Mouse (Mus musculus) heart, embryonic 12.5 days (tissue): Measurements from ENCODE around the gene Map3k6. TPM values are rescaled to one million over a fixed set of nuclear protein-coding genes. Genes with fewer than 3 reads are reported as not detected.
A peak's percentile ranks its signal among the peaks of the same experiment; 100 is the strongest.

Source experiments
- ATAC-seq: fragments of 200-750 bp; cut with Nextera tagmentation; 2 replicates; pipeline ENCODE4 v1.8.0; 2017; ENCODE audit warnings: moderate TSS enrichment, moderate library complexity; ENCODE audit not compliant: insufficient number of reproducible peaks, low FRiP score
- H3K27ac ChIP-seq: fragments of 300-500 bp; sonication (generic); 2 replicates; pipeline ENCODE4 v1.5.1; 2016; ENCODE audit warnings: mild to moderate bottlenecking, moderate library complexity; ENCODE audit not compliant: poor library complexity, severe bottlenecking
- H3K27me3 ChIP-seq: fragments of 300-500 bp; sonication (generic); replicated peaks from 2 replicates; pipeline ENCODE4 v1.6.1; 2016; ENCODE audit warnings: mild to moderate bottlenecking, moderate library complexity
- H3K36me3 ChIP-seq: fragments of 300-500 bp; sonication (generic); 2 replicates; pipeline ENCODE4 v1.6.1; 2016; ENCODE audit warnings: mild to moderate bottlenecking, moderate library complexity
- H3K4me1 ChIP-seq: fragments of 300-500 bp; sonication (generic); replicated peaks from 2 replicates; pipeline ENCODE4 v1.6.1; 2016; ENCODE audit warnings: mild to moderate bottlenecking
- H3K4me2 ChIP-seq: fragments of 300-500 bp; sonication (generic); 2 replicates; pipeline ENCODE4 v1.6.1; 2016; ENCODE audit warnings: mild to moderate bottlenecking, moderate library complexity
- H3K4me3 ChIP-seq: fragments of 300-500 bp; sonication (generic); 2 replicates; pipeline ENCODE4 v1.5.1; 2016; ENCODE audit warnings: mild to moderate bottlenecking
- H3K9ac ChIP-seq: fragments of 300-500 bp; sonication (generic); 2 replicates; pipeline ENCODE4 v1.6.1; 2016; ENCODE audit warnings: mild to moderate bottlenecking, moderate library complexity
- H3K9me3 ChIP-seq: fragments of 300-500 bp; sonication (generic); replicated peaks from 2 replicates; pipeline ENCODE4 v1.6.1; 2016; ENCODE audit warnings: mild to moderate bottlenecking, moderate library complexity
- WGBS: fragments of 180-500 bp; shearing (Covaris S2); methylation state at CpG from one replicate; pipeline ENCODE4 v1.1.7; 2016; 5-methylcytosine and 5-hydroxymethylcytosine counted together
- polyA plus RNA-seq: library from polyadenylated mRNA; unstranded; fragments of >200 nt; fragmentation: Nextera tagmentation; extraction: Ambion mirVana; gene quantifications from 2 replicates; pipeline ENCODE4 v1.2.1, GENCODE M21; 2016

Gene Map3k6
- polyA plus RNA-seq, 1 experiment from 2014 or later = 3.2 TPM

DNA sequence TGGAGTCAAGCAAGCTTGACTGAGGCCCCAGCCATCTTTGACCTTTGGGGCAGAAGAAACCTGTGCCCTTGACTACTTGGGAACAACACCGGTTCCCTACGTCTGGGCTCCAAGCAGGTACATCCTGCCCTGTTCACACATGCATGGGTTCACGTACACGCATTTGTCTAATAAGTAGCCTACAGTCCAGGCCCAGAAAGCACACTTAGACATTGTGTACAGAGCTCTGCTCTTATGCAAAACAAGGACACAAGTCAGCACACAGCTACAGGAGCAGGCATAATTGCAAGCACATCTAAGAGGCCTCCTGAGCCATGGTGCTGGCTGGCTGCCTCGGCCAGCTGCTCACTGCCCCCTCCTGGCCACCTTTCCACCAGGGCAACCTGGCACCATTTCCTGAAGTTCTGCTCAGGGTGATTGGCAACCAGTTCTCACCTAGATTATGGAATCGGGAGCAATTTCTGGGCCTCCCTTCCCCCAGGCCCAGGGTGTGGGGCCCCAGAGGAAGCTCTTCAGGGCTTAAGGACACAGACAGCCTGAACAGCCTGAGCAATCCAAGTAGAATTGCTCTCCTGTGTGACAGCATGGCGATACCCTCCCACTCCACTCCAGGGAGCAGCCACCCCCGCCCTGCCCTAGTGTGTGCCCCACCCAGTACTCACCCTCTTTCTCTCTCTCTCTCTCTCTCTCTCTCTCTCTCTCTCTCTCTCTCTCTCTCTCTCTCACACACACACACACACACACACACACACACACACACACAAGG lies 39.4 kb upstream of the Map3k6 start:
- ATAC-seq = no peak
- Histone ChIP-seq H3K36me3 (peaks cover 13% of the 10 kb centered on the region), H3K9ac (peak overlapping the region; percentile 42; the same call in 1 of the 2 replicates), H3K4me2 (no peak overlapping the region), H3K27ac (peak overlapping the region; percentile 75), H3K4me3 (no peak overlapping the region), H3K4me1 (peaks cover 73% of the 10 kb centered on the region), H3K27me3 (no peaks in the 10 kb centered on the region), H3K9me3 (no peaks in the 10 kb centered on the region)
- WGBS = 61% methylated on average over 8 of the region's 8 CpGs

DNA sequence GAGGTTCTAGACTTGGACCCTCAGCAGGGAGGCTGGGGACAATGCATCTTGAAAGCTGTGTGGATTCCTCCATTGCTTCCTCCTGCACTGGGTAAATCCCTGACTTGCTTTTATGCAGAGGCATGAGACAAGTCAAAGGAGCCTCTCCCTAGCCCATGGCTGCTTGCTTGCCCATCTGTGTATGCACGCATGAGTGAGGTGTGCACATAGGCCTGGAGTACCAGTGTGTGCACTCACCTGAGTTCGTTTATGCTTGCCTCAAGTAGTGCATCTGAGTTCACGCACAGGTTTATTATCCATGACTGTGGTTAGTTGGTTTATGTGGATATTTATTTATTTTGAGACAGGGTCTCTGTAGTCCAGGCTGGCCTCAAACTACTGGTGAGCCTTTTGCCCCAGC lies 38.4 kb upstream of the Map3k6 start:
- ATAC-seq = no peak
- no peaks in the 10 kb centered on the region for H3K27me3 ChIP-seq
- no peak overlapping the region for H3K9ac ChIP-seq
- H3K27ac ChIP-seq = 0 out of 2 replicates have a peak overlapping the region, but pooled peaks have one; percentile 75
- no peaks in the 10 kb centered on the region for H3K9me3 ChIP-seq
- WGBS = 90% methylated on average over 3 of the region's 3 CpGs
- H3K4me1 ChIP-seq = peaks cover 62% of the 10 kb centered on the region
- H3K4me3 ChIP-seq = no peak overlapping the region
- H3K36me3 ChIP-seq = peaks cover 2% of the 10 kb centered on the region; the same call in 1 of the 2 replicates
- no peak overlapping the region for H3K4me2 ChIP-seq

DNA sequence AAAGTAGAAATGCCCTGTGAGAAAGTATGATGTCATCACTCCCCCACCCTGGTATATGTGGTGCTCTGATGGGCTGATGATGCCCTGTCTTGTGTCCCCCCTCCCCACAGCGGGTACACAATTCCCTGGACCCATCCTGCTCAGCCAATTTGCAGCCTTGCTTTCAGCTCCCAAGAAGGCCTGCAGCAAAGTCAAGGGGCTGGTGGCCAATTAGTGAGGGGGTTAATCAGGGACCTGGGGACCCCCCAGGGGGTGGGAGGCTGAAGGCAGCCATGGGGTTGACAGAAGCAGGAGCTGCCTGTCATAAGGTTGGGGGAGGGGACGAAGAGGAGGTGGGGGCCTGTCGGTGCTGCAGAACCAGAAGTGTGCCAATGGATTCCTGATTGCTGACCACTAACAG lies 37.0 kb upstream of the Map3k6 start:
- Histone ChIP-seq H3K4me1 (peaks cover 49% of the 10 kb centered on the region), H3K27ac (no peak overlapping the region), H3K4me2 (no peak overlapping the region), H3K4me3 (no peak overlapping the region), H3K9me3 (no peaks in the 10 kb centered on the region), H3K27me3 (peaks cover 7% of the 10 kb centered on the region), H3K9ac (no peak overlapping the region), H3K36me3 (no peaks in the 10 kb centered on the region)
- WGBS = 60% methylated on average over 3 of the region's 3 CpGs
- ATAC-seq = no peak

DNA sequence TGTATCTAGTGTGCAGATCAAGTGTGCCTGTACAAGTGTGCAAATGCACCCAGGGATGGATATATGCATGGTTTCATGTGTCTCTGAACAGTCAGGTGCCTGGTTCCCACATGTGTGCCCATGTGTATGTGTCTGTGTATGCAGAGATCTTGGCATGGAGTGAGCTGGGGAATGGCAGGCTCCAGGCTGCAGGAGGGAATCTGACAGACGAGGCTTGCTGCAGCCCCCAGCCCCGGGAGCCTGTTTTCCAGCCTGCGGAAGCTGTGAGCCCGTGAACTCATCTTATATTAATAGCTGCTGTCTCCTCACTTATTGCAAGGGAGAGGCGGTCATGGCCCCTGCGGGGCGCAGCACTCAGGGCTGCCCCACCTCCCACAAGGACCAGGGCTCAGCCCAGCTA lies 36.2 kb upstream of the Map3k6 start:
- peaks cover 7% of the 10 kb centered on the region for H3K27me3 ChIP-seq
- peaks cover 45% of the 10 kb centered on the region for H3K4me1 ChIP-seq
- ATAC-seq = no peak
- no peaks in the 10 kb centered on the region for H3K36me3 ChIP-seq
- peak overlapping the region; percentile 79 for H3K27ac ChIP-seq
- H3K4me2 ChIP-seq = peak overlapping the region; percentile 30; the same call in 1 of the 2 replicates
- WGBS = 28% methylated on average over 7 of the region's 7 CpGs
- H3K9me3 ChIP-seq = no peaks in the 10 kb centered on the region
- H3K4me3 ChIP-seq = no peak overlapping the region
- peak overlapping the region; percentile 33; the same call in 1 of the 2 replicates for H3K9ac ChIP-seq

DNA sequence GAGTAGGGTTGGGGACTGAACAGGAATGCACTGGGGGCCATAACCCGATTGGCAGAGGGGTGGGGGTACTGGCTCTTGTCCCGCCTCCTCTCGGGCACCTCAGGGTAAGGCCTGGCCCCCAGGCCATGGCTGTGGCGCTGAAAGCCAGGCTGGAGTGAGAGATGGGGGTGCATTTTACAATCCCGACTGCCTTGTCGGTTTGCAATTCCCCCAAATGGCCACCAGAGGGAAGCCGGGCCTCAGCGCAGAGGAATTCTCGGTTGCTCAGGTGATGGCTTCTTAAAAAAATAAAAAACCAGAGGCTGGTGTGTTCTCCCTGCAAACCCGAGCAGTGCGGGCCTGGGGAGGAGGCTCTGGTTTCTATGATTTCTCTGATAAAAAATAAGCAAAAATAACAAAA lies 31.3 kb upstream of the Map3k6 start:
- Histone ChIP-seq H3K9me3 (no peaks in the 10 kb centered on the region), H3K4me3 (no peak overlapping the region), H3K36me3 (no peaks in the 10 kb centered on the region), H3K4me1 (peaks cover 31% of the 10 kb centered on the region), H3K4me2 (no peak overlapping the region), H3K27me3 (peaks cover 43% of the 10 kb centered on the region), H3K9ac (no peak overlapping the region), H3K27ac (no peak overlapping the region)
- ATAC-seq = no peak
- 5% methylated on average over 11 of the region's 11 CpGs for WGBS

DNA sequence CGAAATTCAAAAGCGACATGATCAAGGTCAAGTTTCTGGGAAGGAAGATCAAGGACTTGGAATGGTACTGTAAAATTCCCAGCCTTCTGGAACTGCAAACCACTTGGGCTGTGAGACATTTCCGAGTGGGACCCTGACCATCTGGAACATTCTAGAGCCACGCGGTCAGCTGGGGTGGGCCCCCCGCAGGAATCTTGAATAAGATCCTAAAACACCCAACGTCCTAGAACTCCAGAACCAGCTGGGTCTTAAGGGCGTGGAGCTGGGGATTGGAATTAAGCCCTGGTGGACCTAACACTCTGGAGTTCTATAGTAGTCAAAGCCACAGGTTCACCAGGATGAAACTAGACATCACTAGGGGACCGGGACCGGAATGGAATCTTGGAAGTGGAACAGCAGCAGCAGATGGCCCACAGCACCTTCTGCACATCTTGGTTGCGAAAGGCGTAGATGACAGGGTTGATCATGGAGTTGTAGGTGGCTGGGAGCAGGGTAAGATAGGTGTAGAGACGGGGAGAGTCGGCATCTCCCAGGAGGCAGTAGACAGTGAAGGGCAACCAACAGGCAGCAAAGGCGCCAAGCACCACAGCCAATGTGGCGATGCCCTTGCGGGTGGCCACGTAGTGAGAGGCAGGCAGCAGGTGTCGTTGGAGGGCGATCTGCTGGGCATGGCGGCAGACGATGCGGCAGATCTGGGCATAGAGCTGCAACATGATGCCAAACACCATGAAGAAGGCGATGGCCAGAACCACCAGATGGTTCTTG lies 30.4 kb upstream of the Map3k6 start:
- H3K36me3 ChIP-seq = no peaks in the 10 kb centered on the region
- H3K27ac ChIP-seq = no peak overlapping the region
- ATAC-seq = no peak
- no peaks in the 10 kb centered on the region for H3K9me3 ChIP-seq
- H3K27me3 ChIP-seq = peaks cover 50% of the 10 kb centered on the region
- H3K4me3 ChIP-seq = no peak overlapping the region
- H3K4me1 ChIP-seq = peaks cover 23% of the 10 kb centered on the region
- H3K4me2 ChIP-seq = no peak overlapping the region
- 89% methylated on average over 24 of the region's 24 CpGs for WGBS
- H3K9ac ChIP-seq = no peak overlapping the region

DNA sequence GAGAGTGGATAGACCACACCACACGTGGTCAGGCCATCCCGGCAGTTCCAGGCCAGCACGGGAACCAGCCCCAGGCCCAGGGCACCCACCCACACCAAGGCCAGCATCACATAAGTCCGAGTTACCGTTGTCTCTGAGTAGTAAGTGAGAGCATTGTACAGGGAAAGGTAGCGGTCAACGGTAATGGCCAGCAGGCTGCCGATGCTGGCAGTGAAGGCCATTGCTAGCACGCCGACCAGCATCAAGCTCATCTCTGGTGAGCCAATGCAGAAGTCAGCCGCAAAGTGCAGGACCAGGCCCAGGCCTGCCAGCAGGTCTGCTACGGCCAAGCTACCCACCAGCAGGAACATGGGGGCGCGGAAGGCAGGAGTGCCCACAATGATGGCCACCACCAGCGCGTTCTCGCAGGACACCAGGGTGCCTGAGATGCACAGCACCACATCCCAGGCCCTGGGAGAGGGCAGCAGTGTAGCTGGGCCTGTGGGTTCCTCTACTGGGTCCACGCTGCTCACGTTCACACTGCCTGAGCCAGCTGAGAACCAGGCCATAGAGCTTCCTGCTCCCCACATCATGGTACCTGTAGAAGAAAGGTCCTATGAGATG lies 29.7 kb upstream of the Map3k6 start:
- peaks cover 23% of the 10 kb centered on the region for H3K4me1 ChIP-seq
- no peak overlapping the region for H3K27ac ChIP-seq
- ATAC-seq = no peak
- no peak overlapping the region for H3K4me2 ChIP-seq
- H3K9ac ChIP-seq = no peak overlapping the region
- H3K27me3 ChIP-seq = peaks cover 53% of the 10 kb centered on the region
- H3K36me3 ChIP-seq = no peaks in the 10 kb centered on the region
- WGBS = 90% methylated on average over 19 of the region's 19 CpGs
- no peak overlapping the region for H3K4me3 ChIP-seq
- H3K9me3 ChIP-seq = no peaks in the 10 kb centered on the region

DNA sequence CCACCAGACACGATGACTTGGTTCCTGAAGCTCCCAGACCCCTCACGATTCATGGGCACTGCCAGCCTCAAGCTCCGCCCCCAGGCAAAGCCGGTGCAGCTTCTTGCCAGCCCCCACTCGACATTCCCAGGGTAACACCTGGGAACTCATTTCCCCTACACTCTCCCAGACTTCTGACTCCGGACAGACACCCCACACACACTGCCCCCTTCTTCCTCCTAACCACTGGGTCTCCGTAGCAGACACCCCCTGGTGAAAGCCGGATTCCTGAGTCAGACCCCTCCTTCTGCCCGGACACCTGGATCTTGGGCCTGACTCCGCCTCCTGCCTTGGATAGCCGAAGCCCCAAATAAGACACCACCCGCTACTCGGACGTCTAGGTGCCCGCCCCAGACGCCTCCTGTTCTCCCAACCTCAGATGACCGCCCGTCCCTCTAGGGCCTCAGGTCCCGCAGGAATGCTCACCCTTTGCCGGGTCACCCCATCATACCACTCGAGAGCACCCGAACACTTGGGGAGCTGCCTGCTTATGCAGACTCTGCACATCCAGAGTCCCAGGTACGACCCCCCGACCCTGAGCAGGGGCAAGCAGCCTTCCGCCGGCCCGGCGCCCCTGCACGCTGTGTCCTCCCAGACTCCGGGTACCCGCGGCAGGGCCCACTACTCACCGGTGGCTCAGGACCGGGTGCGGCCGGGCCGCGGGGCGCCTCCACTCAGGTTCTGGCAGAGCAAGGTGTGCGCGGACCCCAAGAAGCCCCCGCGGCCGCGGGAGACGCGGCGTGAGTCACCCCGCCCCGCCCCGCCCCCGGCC lies 28.7 kb upstream of the Map3k6 start, which contains the start of the genes Cd164l2 and Gpr3:
TSS of gene Cd164l2 (plus strand) at position 381 of the 811 bp plus-strand sequence.
TSS of gene Gpr3 (minus strand) at position 786 of the 811 bp plus-strand sequence.
- Histone ChIP-seq H3K4me2 (peak within 1 kb of the TSS; percentile 99), H3K9me3 (no peaks in the 10 kb centered on the region), H3K27me3 (peaks cover 53% of the 10 kb centered on the region), H3K9ac (peak within 1 kb of the TSS; percentile 79), H3K4me1 (peaks cover 23% of the 10 kb centered on the region), H3K4me3 (peak within 1 kb of the TSS; percentile 69), H3K27ac (peak within 1 kb of the TSS; percentile 15; the same call in 1 of the 2 replicates), H3K36me3 (no peaks in the 10 kb centered on the region)
- WGBS = 2% methylated on average over 52 of the region's 52 CpGs
- ATAC-seq = peak; percentile 35; the same call in 1 of the 2 replicates

DNA sequence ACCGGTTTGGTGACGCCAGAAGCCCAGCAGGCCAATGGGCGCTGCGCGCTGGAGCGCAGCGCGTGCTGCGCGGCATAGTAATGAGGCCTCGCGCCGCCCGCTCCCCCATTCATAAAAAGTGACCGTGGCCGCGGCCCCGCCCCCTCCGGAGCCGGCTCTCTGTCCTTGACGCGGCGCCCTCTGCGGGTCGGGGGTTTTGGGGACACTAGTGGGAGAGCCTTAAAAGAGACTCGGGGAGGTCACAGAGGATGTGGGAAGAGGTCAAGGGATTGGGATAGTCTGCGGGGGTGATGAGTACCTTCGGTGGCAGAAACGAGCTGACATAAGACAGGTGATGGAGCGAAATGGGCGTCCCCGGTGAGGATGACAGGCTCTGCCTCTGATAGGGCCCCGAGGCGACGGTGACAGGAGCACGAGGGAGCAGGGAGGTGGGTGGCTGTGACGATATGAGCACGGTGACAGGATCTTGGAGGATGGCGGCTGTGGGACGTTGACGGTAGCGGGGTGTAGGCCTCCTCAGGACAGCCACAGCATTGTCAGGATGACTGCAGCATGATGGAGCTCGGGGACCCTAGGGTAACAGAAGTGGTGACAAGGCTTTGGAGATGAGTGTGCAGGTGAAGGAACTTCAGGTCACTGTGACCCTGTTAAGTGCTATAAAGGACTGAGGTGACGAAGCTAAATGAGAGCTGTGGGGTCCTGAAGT lies 27.9 kb upstream of the Map3k6 start:
- H3K9ac ChIP-seq = peak overlapping the region; percentile 79
- peaks cover 53% of the 10 kb centered on the region for H3K27me3 ChIP-seq
- H3K9me3 ChIP-seq = no peaks in the 10 kb centered on the region
- peak overlapping the region; percentile 15; the same call in 1 of the 2 replicates for H3K27ac ChIP-seq
- WGBS = under 1% methylated on average over 44 of the region's 44 CpGs
- peaks cover 23% of the 10 kb centered on the region for H3K4me1 ChIP-seq
- ATAC-seq = peak; percentile 81
- no peaks in the 10 kb centered on the region for H3K36me3 ChIP-seq
- peak overlapping the region; percentile 69 for H3K4me3 ChIP-seq
- H3K4me2 ChIP-seq = peak overlapping the region; percentile 99

DNA sequence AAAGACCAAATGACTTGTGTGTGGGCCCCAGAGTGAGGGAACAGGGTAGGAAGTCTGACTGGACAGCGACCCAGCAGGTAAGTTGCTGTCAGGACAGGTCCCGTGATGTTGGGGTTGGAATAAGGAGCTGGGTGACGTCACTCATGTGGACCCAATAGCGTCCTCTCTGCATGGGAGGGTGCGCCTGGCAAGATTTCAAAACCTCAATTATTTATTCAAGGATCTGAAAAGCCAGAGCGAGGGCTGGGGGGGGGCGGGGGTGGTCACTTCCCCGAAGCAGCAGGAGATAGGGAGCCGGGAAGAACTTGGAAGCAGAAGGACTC lies 27.4 kb upstream of the Map3k6 start:
- H3K9me3 ChIP-seq = no peaks in the 10 kb centered on the region
- peak overlapping the region; percentile 99 for H3K4me2 ChIP-seq
- H3K27ac ChIP-seq = no peak overlapping the region
- peak overlapping the region; percentile 69 for H3K4me3 ChIP-seq
- H3K9ac ChIP-seq = no peak overlapping the region
- peaks cover 23% of the 10 kb centered on the region for H3K4me1 ChIP-seq
- WGBS = under 1% methylated on average over 9 of the region's 9 CpGs
- ATAC-seq = 0 out of 2 replicates have a peak, but pooled peaks have one; percentile 15
- H3K27me3 ChIP-seq = peaks cover 50% of the 10 kb centered on the region
- H3K36me3 ChIP-seq = no peaks in the 10 kb centered on the region
